Mouse (Mus musculus) ES-Bruce4 (cell line): ENCODE data around the gene Nrl.

Experiments used
- CTCF ChIP-seq: IDR thresholded peaks from one replicate; pipeline ENCODE4 v1.8.1; 2011; ENCODE audit warnings: low read depth, low read length
- POLR2A ChIP-seq: IDR thresholded peaks from one replicate; pipeline ENCODE4 v1.8.1; 2011; ENCODE audit warnings: low read length; ENCODE audit not compliant: insufficient read depth

- TF ChIP-seq CTCF (no peak), POLR2A (no peak)
Observed at GRCm38 (mm10) chr14:55513927-55514326, 10.9 kb downstream of the Nrl start.
